Mouse (Mus musculus): ENCODE results near the gene Slc30a4. TPM values are rescaled to one million over a fixed set of nuclear protein-coding genes. Genes with fewer than 3 reads are reported as not detected.

Gene Slc30a4
- polyA plus RNA-seq (2016; fragmentation: Nextera tagmentation; extraction: Ambion mirVana) = 6.6 and 7.5 TPM in 2 replicates

GRCm38 (mm10) chr2:122702181-122703036, at the start of gene Slc30a4:
TSS of gene Slc30a4 (minus strand) at chr2:122702663.
- Histone ChIP-seq H3K27me3 (0 out of 2 replicates have a peak, but pooled peaks cover 11% of the 10 kb centered on the region), H3K27ac (replicated peaks) (peak within 1 kb of the TSS; percentile 69), H3K9ac (replicated peaks) (peak within 1 kb of the TSS; percentile 82), H3K4me3 (peak within 1 kb of the TSS; percentile 77), H3K4me2 (replicated peaks) (peak within 1 kb of the TSS; percentile 79), H3K4me1 (peaks cover 15% of the 10 kb centered on the region), H3K9me3 (no peaks in the 10 kb centered on the region), H3K36me3 (no peaks in the 10 kb centered on the region)
- ATAC-seq (ENCODE audit: low FRiP score, low read depth) = peak; percentile 99
- under 1% methylated on average over 103 of the region's 111 CpGs for WGBS

GRCm38 (mm10) chr2:122746461-122746860, 44.0 kb upstream of the Slc30a4 start:
- WGBS = 92% methylated on average over 9 of the region's 9 CpGs
- H3K4me3 ChIP-seq = no peak overlapping the region
- ATAC-seq (ENCODE audit: low FRiP score, low read depth) = no peak

GRCm38 (mm10) chr2:122739023-122739422, 36.6 kb upstream of the Slc30a4 start:
- no peaks in the 10 kb centered on the region for H3K9me3 ChIP-seq
- peak overlapping the region; percentile 75 for H3K4me2 ChIP-seq (replicated peaks)
- ATAC-seq (ENCODE audit: low FRiP score, low read depth) = no peak
- H3K27ac ChIP-seq (replicated peaks) = peak overlapping the region; percentile 92; the same call in 1 of the 2 replicates
- peaks cover 14% of the 10 kb centered on the region for H3K27me3 ChIP-seq
- H3K4me1 ChIP-seq = peaks cover 11% of the 10 kb centered on the region
- H3K36me3 ChIP-seq = 0 out of 2 replicates have a peak, but pooled peaks cover 4% of the 10 kb centered on the region
- H3K9ac ChIP-seq (replicated peaks) = peak overlapping the region; percentile 95
- H3K4me3 ChIP-seq = peak overlapping the region; percentile 85
- WGBS = 41% methylated on average over 7 of the region's 7 CpGs

More at GRCm38 (mm10) chr2:122746461-122746860, 44.0 kb upstream of the Slc30a4 start:
- Histone ChIP-seq H3K9ac (replicated peaks) (no peak overlapping the region), H3K27me3 (no peaks in the 10 kb centered on the region), H3K4me2 (replicated peaks) (no peak overlapping the region), H3K36me3 (peaks cover 41% of the 10 kb centered on the region), H3K4me1 (no peaks in the 10 kb centered on the region), H3K9me3 (no peaks in the 10 kb centered on the region), H3K27ac (replicated peaks) (no peak overlapping the region)

GRCm38 (mm10) chr2:122737894-122738830, 35.7 kb upstream of the Slc30a4 start, which contains the start of gene Bloc1s6:
TSS of gene Bloc1s6 (plus strand) at chr2:122738503.
- Histone ChIP-seq H3K4me2 (replicated peaks) (peak within 1 kb of the TSS; percentile 75), H3K9ac (replicated peaks) (peak within 1 kb of the TSS; percentile 95), H3K4me1 (peaks cover 11% of the 10 kb centered on the region), H3K27ac (replicated peaks) (peak within 1 kb of the TSS; percentile 92), H3K36me3 (0 out of 2 replicates have a peak, but pooled peaks cover 4% of the 10 kb centered on the region), H3K27me3 (peaks cover 15% of the 10 kb centered on the region), H3K9me3 (no peaks in the 10 kb centered on the region), H3K4me3 (peak within 1 kb of the TSS; percentile 85)
- ATAC-seq (ENCODE audit: low FRiP score, low read depth) = peak; percentile 95
- 1% methylated on average over 51 of the region's 59 CpGs for WGBS

GRCm38 (mm10) chr2:122731456-122731855, 29.0 kb upstream of the Slc30a4 start:
- H3K4me3 ChIP-seq = no peak overlapping the region
- no peaks in the 10 kb centered on the region for H3K4me1 ChIP-seq
- 64% methylated on average over 2 of the region's 2 CpGs for WGBS
- no peak overlapping the region for H3K9ac ChIP-seq (replicated peaks)
- H3K9me3 ChIP-seq = no peaks in the 10 kb centered on the region
- H3K27me3 ChIP-seq = peaks cover 20% of the 10 kb centered on the region
- no peak for ATAC-seq (ENCODE audit: low FRiP score, low read depth)
- H3K27ac ChIP-seq (replicated peaks) = no peak overlapping the region
- no peaks in the 10 kb centered on the region for H3K36me3 ChIP-seq
- no peak overlapping the region for H3K4me2 ChIP-seq (replicated peaks)

GRCm38 (mm10) chr2:122725604-122726003, 23.1 kb upstream of the Slc30a4 start:
- Histone ChIP-seq H3K36me3 (no peaks in the 10 kb centered on the region), H3K4me2 (replicated peaks) (no peak overlapping the region), H3K9ac (replicated peaks) (no peak overlapping the region), H3K27me3 (0 out of 2 replicates have a peak, but pooled peaks cover 2% of the 10 kb centered on the region), H3K4me3 (no peak overlapping the region), H3K9me3 (no peaks in the 10 kb centered on the region), H3K4me1 (no peaks in the 10 kb centered on the region), H3K27ac (replicated peaks) (no peak overlapping the region)
- no peak for ATAC-seq (ENCODE audit: low FRiP score, low read depth)
- 59% methylated on average over 10 of the region's 10 CpGs for WGBS

- no peaks in the 10 kb centered on the region for H3K36me3 ChIP-seq
These were observed 18.1 kb upstream of the Slc30a4 start for GRCm38 (mm10) chr2:122720564-122720963.

GRCm38 (mm10) chr2:122719232-122719631, 16.8 kb upstream of the Slc30a4 start:
- Histone ChIP-seq H3K4me2 (replicated peaks) (no peak overlapping the region), H3K27ac (replicated peaks) (no peak overlapping the region), H3K9me3 (no peaks in the 10 kb centered on the region), H3K9ac (replicated peaks) (no peak overlapping the region), H3K4me1 (no peaks in the 10 kb centered on the region), H3K27me3 (no peaks in the 10 kb centered on the region), H3K36me3 (no peaks in the 10 kb centered on the region), H3K4me3 (no peak overlapping the region)
- 55% methylated on average over 1 of the region's 1 CpGs for WGBS
- ATAC-seq (ENCODE audit: low FRiP score, low read depth) = no peak

More at GRCm38 (mm10) chr2:122720564-122720963, 18.1 kb upstream of the Slc30a4 start:
- ATAC-seq (ENCODE audit: low FRiP score, low read depth) = no peak
- no peaks in the 10 kb centered on the region for H3K27me3 ChIP-seq
- no peaks in the 10 kb centered on the region for H3K4me1 ChIP-seq
- no peak overlapping the region for H3K9ac ChIP-seq (replicated peaks)
- H3K27ac ChIP-seq (replicated peaks) = no peak overlapping the region
- 89% methylated on average over 3 of the region's 3 CpGs for WGBS
- H3K4me3 ChIP-seq = no peak overlapping the region
- H3K4me2 ChIP-seq (replicated peaks) = no peak overlapping the region
- no peaks in the 10 kb centered on the region for H3K9me3 ChIP-seq

GRCm38 (mm10) chr2:122716301-122716842, 13.9 kb upstream of the Slc30a4 start:
- no peak for ATAC-seq (ENCODE audit: low FRiP score, low read depth)
- Histone ChIP-seq H3K9ac (replicated peaks) (no peak overlapping the region), H3K4me2 (replicated peaks) (no peak overlapping the region), H3K27ac (replicated peaks) (no peak overlapping the region), H3K36me3 (no peaks in the 10 kb centered on the region), H3K4me1 (no peaks in the 10 kb centered on the region), H3K9me3 (no peaks in the 10 kb centered on the region), H3K4me3 (no peak overlapping the region), H3K27me3 (no peaks in the 10 kb centered on the region)
- WGBS = 90% methylated on average over 3 of the region's 3 CpGs

GRCm38 (mm10) chr2:122715148-122715692, 12.8 kb upstream of the Slc30a4 start:
- Histone ChIP-seq H3K27ac (replicated peaks) (no peak overlapping the region), H3K9ac (replicated peaks) (no peak overlapping the region), H3K4me2 (replicated peaks) (no peak overlapping the region), H3K27me3 (no peaks in the 10 kb centered on the region), H3K4me3 (no peak overlapping the region), H3K36me3 (no peaks in the 10 kb centered on the region), H3K9me3 (no peaks in the 10 kb centered on the region), H3K4me1 (no peaks in the 10 kb centered on the region)
- ATAC-seq (ENCODE audit: low FRiP score, low read depth) = no peak
- WGBS = 78% methylated on average over 5 of the region's 5 CpGs

- Histone ChIP-seq H3K4me2 (replicated peaks) (no peak overlapping the region), H3K27ac (replicated peaks) (no peak overlapping the region), H3K27me3 (no peaks in the 10 kb centered on the region), H3K4me1 (no peaks in the 10 kb centered on the region), H3K9ac (replicated peaks) (no peak overlapping the region), H3K4me3 (no peak overlapping the region), H3K9me3 (no peaks in the 10 kb centered on the region), H3K36me3 (no peaks in the 10 kb centered on the region)
- no peak for ATAC-seq (ENCODE audit: low FRiP score, low read depth)
- 85% methylated on average over 2 of the region's 2 CpGs for WGBS
These were observed 10.4 kb upstream of the Slc30a4 start for GRCm38 (mm10) chr2:122712848-122713247.

All from midbrain, embryonic 12.5 days (tissue).